Mouse (Mus musculus): ENCODE measurements around the gene Abhd6. TPM values are rescaled to one million over a fixed set of nuclear protein-coding genes. Genes with fewer than 3 reads are reported as not detected.

Abhd6 gene
- polyA plus RNA-seq, 1 experiment from 2014 or later: 14.1 TPM

- ATAC-seq: no peak
- no peaks in the 10 kb centered on the region for H3K36me3 ChIP-seq (ENCODE audit: control insufficient read depth, insufficient read depth, low read length)
- H3K4me2 ChIP-seq (ENCODE audit: low read depth, low read length): no peak overlapping the region
- no peak overlapping the region for H3K4me3 ChIP-seq (ENCODE audit: low read length)
- 0 out of 2 replicates have a peak, but pooled peaks cover 3% of the 10 kb centered on the region for H3K4me1 ChIP-seq (ENCODE audit: control insufficient read depth, insufficient read depth, low read length)
- no peak overlapping the region for H3K27ac ChIP-seq (ENCODE audit: low read length)
- WGBS: 67% methylated on average over 6 of the region's 6 CpGs
- no peaks in the 10 kb centered on the region for H3K27me3 ChIP-seq (replicated peaks; ENCODE audit: control insufficient read depth, insufficient read depth, low read length)
- no peaks in the 10 kb centered on the region for H3K9me3 ChIP-seq (ENCODE audit: control insufficient read depth, low read length)
- H3K9ac ChIP-seq (ENCODE audit: low read depth, low read length): no peak overlapping the region
Observed at GRCm38 (mm10) chr14:7992158-7992557, 10.5 kb upstream of the Abhd6 start.

- no peak within 1 kb of the TSS for H3K4me3 ChIP-seq (ENCODE audit: low read length)
- H3K9me3 ChIP-seq (ENCODE audit: control insufficient read depth, low read length): no peaks in the 10 kb centered on the region
- H3K9ac ChIP-seq (ENCODE audit: low read depth, low read length): no peak within 1 kb of the TSS
- no peaks in the 10 kb centered on the region for H3K27me3 ChIP-seq (replicated peaks; ENCODE audit: control insufficient read depth, insufficient read depth, low read length)
- WGBS: 59% methylated on average over 8 of the region's 8 CpGs
- H3K4me1 ChIP-seq (ENCODE audit: control insufficient read depth, insufficient read depth, low read length): 0 out of 2 replicates have a peak, but pooled peaks cover 3% of the 10 kb centered on the region
- H3K4me2 ChIP-seq (ENCODE audit: low read depth, low read length): no peak within 1 kb of the TSS
- H3K27ac ChIP-seq (ENCODE audit: low read length): no peak within 1 kb of the TSS
- peak; percentile 64 for ATAC-seq
- H3K36me3 ChIP-seq (ENCODE audit: control insufficient read depth, insufficient read depth, low read length): no peaks in the 10 kb centered on the region
Observed at GRCm38 (mm10) chr14:7994271-7994767, 8.4 kb upstream of the Abhd6 start, which contains the start of gene Dnase1l3. Gene Dnase1l3 (minus strand): TSS chr14:7994573.

GRCm38 (mm10) chr14:7997255-7997696 is 5.4 kb upstream of the Abhd6 start:
- Histone ChIP-seq H3K27me3 (replicated peaks; ENCODE audit: control insufficient read depth, insufficient read depth, low read length) (peaks cover 12% of the 10 kb centered on the region; the same call in 1 of the 2 replicates), H3K9ac (ENCODE audit: low read depth, low read length) (peak overlapping the region; percentile 34; the same call in 1 of the 2 replicates), H3K4me2 (ENCODE audit: low read depth, low read length) (peak overlapping the region; percentile 50), H3K4me1 (ENCODE audit: control insufficient read depth, insufficient read depth, low read length) (0 out of 2 replicates have a peak, but pooled peaks cover 3% of the 10 kb centered on the region), H3K9me3 (ENCODE audit: control insufficient read depth, low read length) (no peaks in the 10 kb centered on the region), H3K4me3 (ENCODE audit: low read length) (peak overlapping the region; percentile 30), H3K27ac (ENCODE audit: low read length) (no peak overlapping the region), H3K36me3 (ENCODE audit: control insufficient read depth, insufficient read depth, low read length) (no peaks in the 10 kb centered on the region)
- 4% methylated on average over 15 of the region's 15 CpGs for WGBS
- peak; percentile 50; the same call in 1 of the 2 replicates for ATAC-seq

GRCm38 (mm10) chr14:7999030-7999429 is 3.7 kb upstream of the Abhd6 start:
- Histone ChIP-seq H3K4me2 (ENCODE audit: low read depth, low read length) (no peak overlapping the region), H3K4me3 (ENCODE audit: low read length) (no peak overlapping the region), H3K9me3 (ENCODE audit: control insufficient read depth, low read length) (no peaks in the 10 kb centered on the region), H3K9ac (ENCODE audit: low read depth, low read length) (no peak overlapping the region), H3K36me3 (ENCODE audit: control insufficient read depth, insufficient read depth, low read length) (no peaks in the 10 kb centered on the region), H3K4me1 (ENCODE audit: control insufficient read depth, insufficient read depth, low read length) (peaks cover 10% of the 10 kb centered on the region), H3K27me3 (replicated peaks; ENCODE audit: control insufficient read depth, insufficient read depth, low read length) (peaks cover 12% of the 10 kb centered on the region; the same call in 1 of the 2 replicates), H3K27ac (ENCODE audit: low read length) (no peak overlapping the region)
- ATAC-seq: no peak
- 74% methylated on average over 3 of the region's 3 CpGs for WGBS

DNA sequence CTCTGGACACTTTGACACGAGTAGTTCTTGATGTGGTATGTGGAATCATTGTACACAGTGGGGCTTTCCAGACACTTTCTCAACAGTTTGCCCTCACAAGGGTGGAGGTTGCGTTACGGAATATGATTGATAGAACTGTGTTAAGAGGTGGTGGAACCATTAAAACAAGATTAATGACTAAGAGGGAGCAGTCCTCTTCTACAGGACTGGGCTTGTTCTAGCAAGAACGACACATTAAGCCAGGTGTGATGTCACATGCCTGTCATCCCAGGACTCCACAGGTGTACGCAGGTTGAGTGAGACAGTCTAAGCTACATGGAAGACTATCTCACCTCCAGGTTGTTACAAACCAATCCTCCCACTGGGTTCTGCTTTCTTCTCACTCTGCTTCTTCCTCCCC is 3.3 kb upstream of the Abhd6 start:
- Histone ChIP-seq H3K4me2 (ENCODE audit: low read depth, low read length) (no peak overlapping the region), H3K9ac (ENCODE audit: low read depth, low read length) (no peak overlapping the region), H3K27me3 (replicated peaks; ENCODE audit: control insufficient read depth, insufficient read depth, low read length) (peaks cover 12% of the 10 kb centered on the region; the same call in 1 of the 2 replicates), H3K36me3 (ENCODE audit: control insufficient read depth, insufficient read depth, low read length) (no peaks in the 10 kb centered on the region), H3K9me3 (ENCODE audit: control insufficient read depth, low read length) (no peaks in the 10 kb centered on the region), H3K4me1 (ENCODE audit: control insufficient read depth, insufficient read depth, low read length) (peaks cover 8% of the 10 kb centered on the region), H3K27ac (ENCODE audit: low read length) (no peak overlapping the region), H3K4me3 (ENCODE audit: low read length) (no peak overlapping the region)
- 76% methylated on average over 5 of the region's 5 CpGs for WGBS
- ATAC-seq: no peak

- Histone ChIP-seq H3K9me3 (ENCODE audit: control insufficient read depth, low read length) (no peaks in the 10 kb centered on the region), H3K4me3 (ENCODE audit: low read length) (no peak overlapping the region), H3K27ac (ENCODE audit: low read length) (no peak overlapping the region), H3K9ac (ENCODE audit: low read depth, low read length) (no peak overlapping the region), H3K4me2 (ENCODE audit: low read depth, low read length) (no peak overlapping the region), H3K27me3 (replicated peaks; ENCODE audit: control insufficient read depth, insufficient read depth, low read length) (peaks cover 12% of the 10 kb centered on the region; the same call in 1 of the 2 replicates), H3K4me1 (ENCODE audit: control insufficient read depth, insufficient read depth, low read length) (peaks cover 8% of the 10 kb centered on the region), H3K36me3 (ENCODE audit: control insufficient read depth, insufficient read depth, low read length) (no peaks in the 10 kb centered on the region)
- 84% methylated on average over 5 of the region's 5 CpGs for WGBS
- no peak for ATAC-seq
Observed at GRCm38 (mm10) chr14:8000247-8000646, 2.5 kb upstream of the Abhd6 start.

DNA sequence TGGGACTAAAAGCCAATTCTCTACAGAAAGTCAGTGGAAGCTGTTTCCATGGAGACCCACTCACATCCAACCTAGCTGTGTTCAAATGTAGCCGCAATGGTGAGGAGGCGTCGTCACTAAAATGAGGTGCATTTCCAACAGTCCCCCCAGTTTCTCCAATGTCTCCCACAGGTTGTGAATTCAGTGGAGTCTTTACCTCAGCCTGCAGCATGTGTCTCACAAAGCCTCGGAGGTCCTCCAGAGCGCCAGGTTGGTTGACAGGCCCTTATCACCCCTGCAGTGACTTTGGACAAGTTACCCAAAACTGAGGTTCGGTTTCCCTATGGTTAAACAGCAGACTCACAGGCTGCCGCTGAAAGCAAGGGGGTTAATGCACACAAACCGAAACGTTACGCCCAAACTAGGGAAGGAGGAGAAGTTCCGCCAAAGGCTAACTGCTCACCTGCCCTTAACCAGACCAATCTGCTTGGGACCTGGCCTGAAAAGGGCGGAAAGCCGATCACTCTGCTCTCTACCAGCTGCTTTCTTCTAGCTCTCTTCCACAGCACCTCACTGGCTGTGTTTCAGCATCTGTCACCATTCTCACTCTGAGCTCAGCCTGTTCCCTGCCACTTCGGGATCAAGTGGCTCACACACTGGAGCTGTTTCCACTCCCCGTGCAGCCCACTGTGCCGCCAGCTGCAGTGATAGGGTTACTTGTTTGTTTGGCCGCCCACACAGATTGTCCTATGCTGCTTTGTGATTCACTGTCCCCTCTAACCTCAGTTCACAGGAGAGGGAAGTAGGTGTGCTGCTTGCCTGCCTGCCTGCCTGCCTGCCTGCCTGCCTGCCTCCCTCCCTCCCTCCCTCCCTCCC is 1.6 kb upstream of the Abhd6 start:
- no peak overlapping the region for H3K4me2 ChIP-seq (ENCODE audit: low read depth, low read length)
- H3K9ac ChIP-seq (ENCODE audit: low read depth, low read length): no peak overlapping the region
- H3K4me3 ChIP-seq (ENCODE audit: low read length): no peak overlapping the region
- H3K36me3 ChIP-seq (ENCODE audit: control insufficient read depth, insufficient read depth, low read length): no peaks in the 10 kb centered on the region
- no peaks in the 10 kb centered on the region for H3K9me3 ChIP-seq (ENCODE audit: control insufficient read depth, low read length)
- H3K27ac ChIP-seq (ENCODE audit: low read length): no peak overlapping the region
- H3K27me3 ChIP-seq (replicated peaks; ENCODE audit: control insufficient read depth, insufficient read depth, low read length): peaks cover 12% of the 10 kb centered on the region; the same call in 1 of the 2 replicates
- H3K4me1 ChIP-seq (ENCODE audit: control insufficient read depth, insufficient read depth, low read length): peaks cover 8% of the 10 kb centered on the region
- ATAC-seq: no peak
- 29% methylated on average over 17 of the region's 17 CpGs for WGBS

- peak overlapping the region; percentile 65 for H3K4me3 ChIP-seq (ENCODE audit: low read length)
- peak; percentile 58 for ATAC-seq
- no peaks in the 10 kb centered on the region for H3K9me3 ChIP-seq (ENCODE audit: control insufficient read depth, low read length)
- under 1% methylated on average over 23 of the region's 23 CpGs for WGBS
- H3K27ac ChIP-seq (ENCODE audit: low read length): no peak overlapping the region
- H3K27me3 ChIP-seq (replicated peaks; ENCODE audit: control insufficient read depth, insufficient read depth, low read length): peaks cover 12% of the 10 kb centered on the region; the same call in 1 of the 2 replicates
- peak overlapping the region; percentile 65 for H3K9ac ChIP-seq (ENCODE audit: low read depth, low read length)
- H3K36me3 ChIP-seq (ENCODE audit: control insufficient read depth, insufficient read depth, low read length): no peaks in the 10 kb centered on the region
- peaks cover 8% of the 10 kb centered on the region for H3K4me1 ChIP-seq (ENCODE audit: control insufficient read depth, insufficient read depth, low read length)
- H3K4me2 ChIP-seq (ENCODE audit: low read depth, low read length): peak overlapping the region; percentile 93
Observed at GRCm38 (mm10) chr14:8003093-8003670, 480 bp downstream of the Abhd6 start.
